Mouse (Mus musculus) urinary bladder, postnatal 4 days (tissue): ENCODE results near the gene Vmn1r18.
"Not testable (repeated sequence)": the region's sequence is repeated elsewhere in the genome, so short reads cannot be mapped to it uniquely, and the experiment has no call there.

Experiments
- DNase-seq, 2 experiments: peaks; one replicate each; pipeline ENCODE4 v3.0.0; 2021 to 2022; ENCODE audit warnings: low spot score in 2 of 2

Gene Vmn1r18

GRCm38 (mm10) chr6:57395683-57396082 lies at the start of gene Vmn1r18:
Gene Vmn1r18 (minus strand): TSS chr6:57395783.
- no peak for DNase-seq

GRCm38 (mm10) chr6:57431196-57431595 lies 35.6 kb upstream of the Vmn1r18 start:
- no peak for DNase-seq

DNA sequence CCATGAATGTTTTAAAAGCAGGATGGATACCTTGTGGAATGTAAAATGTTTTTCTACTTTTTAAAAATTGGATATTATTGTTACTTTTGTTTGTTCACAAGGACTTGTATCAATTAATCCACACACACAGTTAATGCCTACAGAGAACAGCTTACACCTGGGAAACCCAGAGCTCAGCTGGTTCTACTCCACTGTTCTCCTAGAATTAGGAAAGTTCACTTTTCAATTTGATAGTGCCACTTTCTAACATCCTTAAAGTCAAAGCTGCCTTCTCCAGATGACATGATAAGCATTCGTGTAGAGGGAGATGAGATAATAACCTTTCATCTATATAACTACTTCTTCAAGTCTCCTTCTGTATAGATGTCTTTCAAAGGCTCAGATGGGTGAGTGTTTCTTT lies 33.0 kb upstream of the Vmn1r18 start, which contains the start of gene Vmn1r20:
TSS of gene Vmn1r20 (plus strand) at position 301 of the 400 bp plus-strand sequence.
- no peak for DNase-seq

DNA sequence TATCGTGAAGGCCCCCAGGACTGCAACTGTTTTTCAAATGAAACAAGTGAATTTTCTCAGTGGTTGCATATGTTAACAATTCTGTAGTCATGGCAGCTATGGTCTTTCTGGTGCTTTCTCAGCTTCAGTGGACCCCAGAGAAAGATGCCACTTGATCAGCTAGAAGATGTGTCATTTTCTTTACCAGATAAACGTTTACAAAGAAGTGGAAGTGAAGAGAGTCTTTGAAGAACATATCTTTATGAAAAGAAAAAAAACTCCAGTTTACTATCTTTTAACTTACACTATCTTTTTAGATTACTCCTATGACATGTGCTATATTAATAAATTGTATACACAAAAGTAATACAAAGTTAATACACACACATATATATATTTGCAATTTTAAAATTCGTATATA lies 7.9 kb upstream of the Vmn1r18 start, which contains the start of gene Vmn1r19:
TSS of gene Vmn1r19 (plus strand) at position 301 of the 400 bp plus-strand sequence.
- DNase-seq: not testable (repeated sequence)

DNA sequence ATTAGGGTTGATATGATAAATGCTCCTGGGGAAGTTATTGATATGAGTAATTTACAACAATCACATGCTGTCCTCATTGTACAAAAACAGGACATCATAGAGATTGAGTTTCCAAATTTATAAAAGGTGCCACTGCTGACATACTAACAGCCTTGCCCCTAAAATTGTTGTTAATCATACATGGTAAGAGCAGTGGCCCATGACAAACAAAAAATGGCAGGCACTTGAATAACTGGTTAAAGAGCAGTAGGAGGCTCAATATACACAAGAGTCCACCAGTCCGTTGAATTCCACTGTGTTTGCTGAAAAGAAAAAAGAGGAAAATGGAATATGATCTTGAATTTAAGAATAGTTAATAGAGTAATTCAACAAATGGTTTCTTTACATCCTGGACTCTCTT lies 28.1 kb downstream of the Vmn1r18 start:
- DNase-seq: no peak

- DNase-seq: not testable (repeated sequence)
Measured at GRCm38 (mm10) chr6:57365866-57366265, 29.7 kb downstream of the Vmn1r18 start.

GRCm38 (mm10) chr6:57363627-57364026 lies 32.0 kb downstream of the Vmn1r18 start, which contains the start of gene Vmn1r17:
Gene Vmn1r17 (minus strand): TSS chr6:57363727.
- DNase-seq: no peak

DNA sequence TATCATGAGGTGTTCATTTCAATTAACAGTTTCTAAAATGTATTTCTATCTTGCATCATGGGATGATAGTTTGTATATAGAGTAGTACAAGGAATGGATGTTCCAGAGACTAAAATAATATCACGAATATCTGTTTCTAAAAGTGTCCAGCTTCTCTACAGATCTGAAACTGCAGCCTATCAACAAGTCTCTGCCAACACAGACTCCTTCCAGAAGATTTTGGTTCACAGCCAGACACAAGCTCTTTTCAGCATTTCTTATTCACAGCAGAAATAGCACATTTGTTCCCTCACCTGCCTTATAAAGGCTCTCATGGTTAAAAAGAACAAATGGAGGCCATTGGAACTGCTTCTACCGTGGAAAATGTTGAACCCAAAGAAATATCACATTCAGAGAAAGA lies 38.7 kb downstream of the Vmn1r18 start:
- no peak for DNase-seq

GRCm38 (mm10) chr6:57329394-57329793 lies 66.2 kb downstream of the Vmn1r18 start, which contains the start of gene Vmn1r16:
Gene Vmn1r16 (minus strand): TSS chr6:57329494.
- DNase-seq: no peak
